Mouse (Mus musculus): ENCODE data around the gene Acot13.
"Not testable (repeated sequence)": the region's sequence is repeated elsewhere in the genome, so short reads cannot be mapped to it uniquely, and the experiment has no call there.

Acot13 gene

DNA sequence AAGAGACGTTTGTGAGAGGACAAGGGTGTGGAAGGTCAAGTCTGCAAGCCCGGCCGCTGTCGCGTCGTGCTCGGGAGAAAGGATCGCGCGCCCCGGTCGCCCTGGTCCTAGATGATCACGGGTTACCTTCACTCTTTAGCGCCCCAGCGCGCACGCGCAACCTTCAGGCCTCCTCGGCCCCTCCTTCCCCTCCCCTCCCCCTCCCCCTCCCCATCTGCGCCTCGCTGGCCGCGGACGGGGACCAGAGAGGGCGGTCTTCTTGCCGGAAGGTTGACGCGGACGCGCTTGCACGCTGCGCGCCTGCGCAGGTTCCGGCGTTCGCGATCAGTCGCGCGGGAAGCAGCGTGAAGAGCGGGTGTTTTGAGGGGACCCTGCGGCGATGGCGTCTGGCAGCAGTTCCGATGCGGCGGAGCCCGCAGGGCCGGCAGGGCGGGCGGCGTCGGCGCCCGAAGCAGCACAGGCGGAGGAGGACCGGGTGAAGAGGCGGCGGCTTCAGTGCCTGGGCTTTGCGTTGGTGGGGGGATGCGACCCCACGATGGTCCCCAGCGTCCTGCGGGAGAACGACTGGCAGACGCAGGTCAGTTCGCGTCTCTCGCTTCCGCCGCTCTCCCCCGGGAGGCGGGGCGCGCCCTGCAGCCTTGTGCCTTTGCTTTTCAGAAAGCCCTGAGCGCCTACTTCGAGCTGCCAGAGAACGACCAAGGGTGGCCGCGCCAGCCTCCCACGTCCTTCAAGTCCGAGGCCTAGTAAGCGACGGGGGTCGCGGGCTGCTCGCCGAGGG is at the start of gene Acot13, which contains the start of gene Tdp2:
Gene Acot13 (minus strand): TSS at position 188 of the 778 bp plus-strand sequence.
Gene Tdp2 (plus strand): TSS at position 327 of the 778 bp plus-strand sequence.
- DNase-seq, result peak; percentile 91 to 96

DNA sequence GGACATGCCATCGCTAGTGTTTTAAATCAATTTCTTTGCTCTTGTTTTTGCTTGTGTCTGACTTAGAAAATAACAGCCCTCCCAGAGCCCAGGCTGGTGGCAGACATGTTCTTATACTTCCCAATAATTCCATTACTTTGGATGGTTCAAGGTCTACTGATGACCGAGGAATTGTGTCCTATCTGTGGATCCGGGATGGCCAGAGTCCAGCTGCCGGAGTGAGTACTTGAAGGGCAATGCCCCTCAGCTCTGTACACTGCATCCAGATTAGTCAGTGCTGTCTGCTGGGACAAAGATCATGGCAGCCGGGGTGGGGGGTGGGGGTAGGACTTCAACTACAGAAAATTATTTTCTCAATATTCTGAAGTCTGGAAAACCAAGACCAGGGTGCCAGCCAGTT is 49.4 kb upstream of the Acot13 start:
- no peak for DNase-seq

GRCm38 (mm10) chr13:24880208-24880607 is 48.9 kb upstream of the Acot13 start:
- DNase-seq, result no peak

DNA sequence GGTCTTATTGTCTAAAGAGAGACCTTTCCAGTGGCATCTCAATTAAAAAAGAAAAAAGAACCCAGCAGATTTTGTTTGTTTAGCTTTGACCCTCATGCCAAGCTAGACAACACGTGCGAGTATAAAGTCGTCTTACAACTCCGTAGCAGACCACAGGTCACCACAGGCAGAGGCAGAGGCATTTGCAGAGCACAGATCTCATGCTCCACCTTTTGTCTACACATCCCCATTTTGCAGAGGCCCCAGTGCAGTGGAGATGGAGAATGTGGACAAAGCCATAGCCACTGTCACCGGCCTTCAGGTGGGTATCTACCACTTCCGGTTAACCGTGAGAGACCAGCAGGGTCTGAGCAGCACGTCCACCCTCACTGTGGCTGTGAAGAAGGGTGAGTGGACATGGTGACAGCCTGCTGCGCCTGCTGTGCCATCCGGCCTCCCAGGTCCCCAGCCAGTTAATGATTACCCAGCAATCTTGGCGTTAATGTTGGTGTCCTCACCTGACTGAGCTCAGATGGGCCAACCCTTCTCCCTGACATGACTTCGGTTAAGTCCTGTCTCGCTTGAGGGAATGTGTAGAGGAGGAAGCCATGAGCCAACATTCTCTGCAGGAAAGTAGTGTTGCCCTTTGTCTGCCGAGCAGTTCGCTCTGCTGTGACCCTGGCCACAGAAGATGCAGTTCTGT is 48.2 kb upstream of the Acot13 start:
- no peak for DNase-seq

- no peak for DNase-seq
These were observed 36.9 kb upstream of the Acot13 start for GRCm38 (mm10) chr13:24868233-24868632.

DNA sequence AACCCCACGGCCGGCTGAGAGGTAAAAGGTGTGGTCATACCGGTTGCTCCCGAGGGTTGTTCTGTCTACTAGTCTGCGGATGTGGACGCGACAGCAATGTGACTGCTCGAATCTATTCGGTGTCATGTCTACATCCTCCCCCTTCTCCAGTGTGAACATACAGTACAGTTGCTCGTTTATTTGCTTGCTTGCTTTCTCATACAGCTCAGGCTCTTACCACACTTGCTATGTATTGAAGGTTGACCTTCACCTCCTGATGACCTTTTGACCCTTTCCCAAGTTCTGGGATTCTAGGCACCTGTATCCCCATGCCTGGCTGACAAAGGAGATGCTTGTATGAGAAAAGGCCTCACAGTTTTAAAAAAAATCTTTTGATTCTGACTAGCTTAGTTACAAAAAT is 36.4 kb upstream of the Acot13 start:
- DNase-seq, result no peak

DNA sequence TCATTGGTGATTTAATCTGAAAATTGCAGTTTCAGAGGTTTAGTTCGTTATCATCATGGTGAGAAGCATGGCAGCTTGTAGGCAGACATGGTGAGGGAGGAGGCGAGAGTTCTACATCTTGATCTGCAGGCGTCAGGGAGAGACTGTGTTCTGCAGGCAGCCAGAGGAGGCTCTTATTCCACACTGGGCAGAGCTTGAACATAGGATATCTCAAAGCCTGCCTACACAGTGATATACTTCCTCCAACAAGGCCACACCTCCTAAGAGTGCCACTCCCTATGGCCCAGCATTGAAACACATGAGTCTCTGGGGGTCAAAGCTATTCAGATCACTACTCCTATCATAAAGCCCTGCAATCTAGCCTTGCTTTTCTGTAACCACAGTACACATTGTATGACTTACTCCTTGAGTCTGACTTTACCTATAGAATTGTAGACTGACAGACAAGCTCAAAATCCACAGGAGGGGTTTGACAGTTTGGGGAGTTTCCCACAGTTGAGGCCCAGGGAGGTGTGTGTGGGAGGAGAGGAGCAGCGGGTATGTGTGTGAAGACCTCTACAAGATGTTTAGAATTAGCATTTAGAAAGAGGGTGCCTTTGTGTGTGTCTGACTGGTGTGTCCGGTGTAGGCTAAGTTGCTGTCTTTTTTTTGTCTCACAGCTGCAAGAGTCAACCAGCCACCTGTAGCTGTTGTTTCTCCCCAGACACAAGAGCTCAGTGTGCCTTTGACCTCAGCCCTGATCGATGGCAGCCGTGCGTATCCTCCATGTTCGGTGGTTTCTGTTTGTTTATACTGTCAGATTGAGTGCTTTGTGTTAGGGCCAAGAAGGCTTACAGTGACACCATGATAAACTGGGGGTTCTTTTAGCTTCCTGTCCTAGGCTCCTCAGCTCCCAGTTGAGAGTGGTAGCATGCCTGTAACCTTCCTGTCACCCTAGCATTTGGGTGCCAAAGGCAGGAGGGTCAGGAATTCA is 35.4 kb upstream of the Acot13 start:
- DNase-seq, result no peak

DNA sequence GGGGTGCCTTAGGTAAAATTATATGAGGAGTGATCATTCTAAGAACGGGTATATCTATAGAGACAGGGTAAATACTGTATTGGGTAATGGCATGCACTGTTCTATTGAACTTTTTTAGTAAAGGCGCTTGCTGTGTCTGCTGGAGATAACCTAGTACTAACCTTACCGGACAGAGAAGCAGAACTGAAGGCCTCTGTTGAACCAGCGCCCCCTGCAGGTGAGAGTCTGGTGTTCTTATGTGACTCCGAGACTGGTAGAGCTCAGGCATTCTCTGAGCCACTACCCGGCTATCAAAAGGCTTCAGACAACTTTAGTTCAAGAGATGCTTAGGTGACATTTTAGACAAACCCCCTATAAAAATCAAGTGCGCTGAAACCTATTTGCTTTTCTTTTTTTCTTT is 31.2 kb upstream of the Acot13 start:
- peak; percentile 59 to 67 for DNase-seq

- no peak for DNase-seq
These were observed 30.7 kb upstream of the Acot13 start for GRCm38 (mm10) chr13:24862021-24862420.

DNA sequence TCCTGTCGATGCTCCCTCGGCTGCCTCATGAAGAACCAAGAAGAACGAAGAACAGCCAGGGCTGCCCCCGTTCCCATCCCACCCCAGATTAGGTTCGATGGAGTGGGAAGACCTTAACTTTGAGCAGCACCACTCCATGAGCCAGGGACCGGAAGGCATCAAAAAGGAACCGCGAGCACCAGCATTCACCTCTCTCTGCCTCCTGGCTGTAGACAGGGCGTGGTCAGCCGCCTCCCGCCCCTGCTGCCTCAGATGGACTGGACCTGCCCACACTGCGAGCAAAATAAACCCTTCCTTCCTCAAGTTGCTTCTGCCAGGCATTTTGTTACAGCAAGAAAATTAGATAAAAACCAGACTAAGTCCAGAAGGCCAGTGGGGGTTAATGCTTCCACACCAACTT is 29.7 kb upstream of the Acot13 start:
- DNase-seq, result no peak

DNA sequence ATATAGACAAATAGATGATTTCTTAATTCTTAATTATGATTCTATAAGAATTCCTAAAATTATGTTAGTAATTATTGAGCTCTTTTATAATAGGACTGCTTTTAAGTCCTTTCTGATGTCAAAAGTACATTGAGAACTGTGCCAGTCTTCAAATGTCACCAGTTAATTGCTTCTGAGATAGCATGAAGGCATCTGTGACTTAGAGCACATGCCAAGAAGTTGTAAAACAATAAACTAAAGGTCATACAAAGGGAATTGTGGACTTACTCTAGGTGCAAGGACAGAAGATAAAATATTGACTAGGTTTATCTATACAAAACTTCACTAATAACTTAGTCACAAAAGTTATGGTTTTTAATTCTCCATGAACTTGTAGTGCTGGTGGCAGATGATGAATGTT is 27.8 kb upstream of the Acot13 start:
- DNase-seq, result no peak

DNA sequence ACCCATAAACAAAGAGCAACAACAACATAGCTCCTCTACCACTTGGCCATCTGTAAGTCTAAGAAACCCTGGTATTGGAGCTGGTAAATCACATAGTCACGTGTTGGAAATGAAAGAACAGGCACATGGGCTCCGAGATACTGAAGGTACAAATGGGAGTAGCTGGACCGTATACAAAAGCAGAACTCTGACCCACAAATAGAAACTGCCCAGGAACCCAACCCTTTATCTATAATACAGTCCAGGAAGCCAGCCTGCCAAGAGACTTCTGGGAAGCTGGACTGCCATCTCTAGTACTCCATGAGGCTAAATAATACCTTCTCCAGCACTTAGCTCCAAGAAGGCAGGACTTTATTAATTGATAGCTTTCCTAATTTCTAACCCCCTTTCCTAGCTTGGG is 21.2 kb upstream of the Acot13 start:
- no peak for DNase-seq

DNA sequence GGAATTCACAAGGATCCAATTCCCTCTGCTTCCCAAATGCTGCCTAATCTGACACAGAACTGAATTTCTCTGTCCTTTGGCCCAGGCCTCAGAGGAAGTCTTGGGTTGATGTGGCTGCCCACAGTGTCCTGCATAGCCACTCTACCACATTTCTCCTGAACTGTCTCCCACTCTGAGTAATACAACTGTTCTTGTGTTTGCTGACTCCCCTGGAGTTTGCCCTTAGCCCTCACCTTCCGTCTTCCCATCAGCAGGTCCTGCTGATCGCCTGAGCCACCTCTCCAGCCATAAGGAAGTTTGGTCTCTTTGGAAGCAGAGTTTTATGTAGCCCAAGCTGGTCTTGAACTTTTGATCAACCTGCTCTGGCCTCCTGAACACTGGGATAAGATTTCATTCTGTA is 20.6 kb upstream of the Acot13 start:
- DNase-seq, result no peak

- DNase-seq, result no peak
These were observed 18.0 kb upstream of the Acot13 start for GRCm38 (mm10) chr13:24849318-24849717.

DNA sequence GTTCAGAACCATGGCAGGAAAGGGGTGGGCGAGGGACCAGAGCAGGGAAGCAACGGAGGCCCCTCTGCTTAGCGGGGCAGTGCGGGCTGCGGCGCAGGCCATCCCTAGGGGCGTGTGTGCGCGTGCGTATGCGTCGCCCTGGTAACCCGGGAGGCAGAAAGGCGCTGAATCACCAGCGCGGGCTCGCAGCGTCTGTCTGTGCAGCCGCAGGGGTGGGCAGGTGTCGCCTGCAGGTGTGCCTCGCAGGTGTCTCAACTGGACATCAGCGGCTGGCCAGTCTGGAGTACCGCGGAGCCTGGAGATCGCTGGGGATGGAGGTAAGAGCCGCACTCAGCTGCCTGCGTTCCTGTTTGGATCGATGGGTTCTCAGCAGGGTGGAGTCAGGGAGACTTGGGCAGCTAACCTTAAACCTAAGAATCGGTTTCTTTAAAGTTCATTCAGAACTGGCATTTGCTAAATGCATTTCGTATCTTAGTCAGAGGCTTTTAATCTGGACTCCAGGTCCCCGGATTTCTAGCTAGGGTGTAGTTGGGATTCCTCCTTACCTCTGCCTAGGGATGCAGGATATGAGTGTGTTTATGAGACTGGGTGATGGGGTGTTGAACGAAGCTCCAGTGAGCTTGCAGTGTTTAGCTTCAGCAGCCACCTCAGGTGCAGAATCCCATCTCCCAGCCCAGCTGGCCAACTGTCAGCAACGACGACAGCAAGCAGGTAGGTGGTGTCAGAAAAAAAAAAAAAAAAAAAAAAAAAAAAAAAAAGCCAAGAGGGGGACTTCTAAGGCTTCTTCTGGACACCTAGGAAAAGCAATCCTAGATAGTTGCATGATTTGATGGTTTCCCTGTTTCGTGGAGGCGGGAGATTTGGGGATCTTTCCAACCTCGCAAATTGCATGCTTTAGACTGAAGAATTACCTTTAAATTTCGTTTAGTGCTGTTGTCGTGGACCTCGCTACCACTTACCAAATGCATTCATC is 13.9 kb upstream of the Acot13 start, which contains the start of gene D130043K22Rik:
Gene D130043K22Rik (plus strand): TSS at position 153 of the 973 bp plus-strand sequence.
- peak; percentile 27 to 48 for DNase-seq

- DNase-seq, result no peak
These were observed 10.4 kb upstream of the Acot13 start for GRCm38 (mm10) chr13:24841702-24842101.

DNA sequence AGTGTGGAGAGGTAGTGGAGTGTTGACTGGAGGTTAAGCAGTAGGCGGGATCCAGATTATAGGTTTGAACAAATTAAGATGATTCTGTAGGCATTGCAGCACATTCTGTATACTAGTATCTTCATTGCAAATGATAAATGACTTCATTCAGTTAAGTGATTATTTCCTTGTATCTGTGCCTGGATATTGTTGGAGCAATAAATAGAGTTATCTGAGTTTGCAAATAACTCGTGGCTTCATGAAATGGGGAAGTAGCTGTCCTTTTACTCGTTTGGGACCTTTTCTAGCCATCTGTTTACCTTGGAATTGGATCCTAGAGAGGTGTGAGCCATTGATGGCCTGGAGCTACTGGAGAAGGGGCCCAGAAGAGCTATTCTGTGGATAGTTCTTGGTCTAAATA is 8.5 kb upstream of the Acot13 start:
- no peak for DNase-seq

DNA sequence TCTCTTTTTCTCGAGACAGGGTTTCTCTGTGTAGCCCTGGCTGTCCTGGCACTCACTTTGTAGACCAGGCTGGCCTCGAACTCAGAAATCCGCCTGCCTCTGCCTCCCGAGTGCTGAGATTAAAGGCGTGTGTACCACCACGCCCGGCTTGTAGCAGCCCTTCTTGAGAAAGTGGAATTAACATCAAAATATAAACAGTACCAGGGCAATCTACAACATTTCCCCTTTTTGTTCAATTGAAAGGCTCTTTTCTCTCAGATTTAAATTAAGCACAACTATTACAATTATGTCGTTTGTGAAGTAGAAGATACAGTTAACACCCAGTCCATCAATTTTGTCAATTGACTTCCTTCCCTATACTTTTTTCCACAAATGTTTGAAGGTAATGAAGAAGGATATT is 6.4 kb upstream of the Acot13 start:
- not testable (repeated sequence) for DNase-seq

- DNase-seq, result no peak
These were observed 1.4 kb upstream of the Acot13 start for GRCm38 (mm10) chr13:24832811-24833155.

DNA sequence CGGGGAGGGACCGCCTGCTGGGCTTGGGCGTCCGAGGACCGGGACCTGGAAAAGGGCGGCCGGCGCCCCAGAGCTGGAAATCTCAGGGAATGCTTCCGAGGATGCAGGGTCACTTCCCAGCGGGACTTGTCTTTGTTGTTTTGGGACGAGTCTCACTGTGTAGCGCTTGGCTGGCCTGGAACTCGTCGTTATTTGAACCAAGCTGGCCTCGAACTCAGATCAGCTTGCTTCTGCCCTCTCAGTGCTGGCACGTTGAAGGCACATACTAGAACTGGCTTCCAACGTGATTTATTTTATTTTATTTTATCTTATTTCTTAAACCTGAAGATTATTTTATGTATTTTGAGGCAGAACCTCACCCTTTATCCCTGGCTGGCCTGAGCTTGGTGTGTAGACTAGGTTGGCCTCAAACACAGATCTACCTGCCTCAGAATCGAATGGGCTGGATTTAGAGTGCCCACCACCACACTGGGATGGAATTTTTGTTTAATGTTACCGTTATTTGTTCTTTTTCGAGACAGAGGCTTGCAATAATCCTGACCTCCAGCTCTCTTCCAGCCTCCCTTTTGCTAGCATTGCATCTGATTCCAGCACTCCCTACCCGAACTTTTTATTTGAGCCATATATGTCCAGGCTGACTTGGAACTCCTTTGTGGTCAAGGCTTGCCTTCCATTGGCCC is 931 bp upstream of the Acot13 start:
- no peak for DNase-seq

GRCm38 (mm10) chr13:24830756-24831352 is 486 bp downstream of the Acot13 start:
- DNase-seq, result peak; percentile 8 to 11
